Mouse (Mus musculus): ENCODE data around the gene Keap1.

GRCm38 (mm10) chr9:21220490-21221382, 18.4 kb downstream of the Keap1 start:
- peak; percentile 36 for TF ChIP-seq CTCF (IDR thresholded peaks at IDR 0.05; ENCODE audit: control insufficient read depth, insufficient read depth, insufficient read length)
- no peak for TF ChIP-seq FOSL1 (IDR thresholded peaks at IDR 0.05; ENCODE audit: insufficient read depth, low read length, poor library complexity, severe bottlenecking)
- TF ChIP-seq USF1 (IDR thresholded peaks at IDR 0.05; ENCODE audit: low read depth) = no peak
- TF ChIP-seq MAX (IDR thresholded peaks at IDR 0.05) = no peak
- TF ChIP-seq MYOG (IDR thresholded peaks at IDR 0.05; ENCODE audit: control insufficient read depth, extremely low read depth, insufficient read length) = no peak
- TF ChIP-seq MYOD1 (IDR thresholded peaks at IDR 0.05; ENCODE audit: control insufficient read depth, insufficient read length, low read depth) = no peak

Measured in C2C12 (cell line).